Mouse (Mus musculus): ENCODE measurements around the gene 4930516K23Rik.

DNA sequence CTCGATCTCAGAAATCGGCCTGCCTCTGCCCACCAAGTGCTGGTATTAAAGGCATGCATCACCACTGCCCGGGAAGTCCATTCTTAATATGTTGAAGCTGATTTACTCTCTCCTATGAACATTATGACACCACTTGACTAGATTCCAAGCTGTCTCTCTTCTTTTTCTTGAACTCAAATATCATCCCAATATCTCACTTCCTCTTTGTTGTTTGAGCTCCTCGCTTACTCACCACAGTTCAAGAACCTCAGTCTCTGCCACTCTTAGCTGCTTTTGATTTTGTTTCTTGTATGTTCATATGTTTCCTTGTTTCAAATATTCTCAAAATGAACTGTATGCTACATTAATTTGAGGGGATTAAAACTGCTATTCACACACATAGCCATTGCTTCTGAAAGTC, 10.5 kb downstream of the 4930516K23Rik start:
- TF ChIP-seq POLR2A (IDR thresholded peaks at IDR 0.05; ENCODE audit: borderline replicate concordance, insufficient read depth, low read length), result no peak
- TF ChIP-seq CTCF (IDR thresholded peaks at IDR 0.05; ENCODE audit: borderline replicate concordance, insufficient read depth, low read depth, low read length), result no peak

Data from cerebellum, adult 2 months (tissue).